Mouse (Mus musculus): ENCODE measurements around the gene Galm. TPM values are rescaled to one million over a fixed set of nuclear protein-coding genes. Genes with fewer than 3 reads are reported as not detected.

Galm gene
- total and polyA plus RNA-seq, 2 experiments from 2014 or later, result 9.6 to 19.7 TPM

DNA sequence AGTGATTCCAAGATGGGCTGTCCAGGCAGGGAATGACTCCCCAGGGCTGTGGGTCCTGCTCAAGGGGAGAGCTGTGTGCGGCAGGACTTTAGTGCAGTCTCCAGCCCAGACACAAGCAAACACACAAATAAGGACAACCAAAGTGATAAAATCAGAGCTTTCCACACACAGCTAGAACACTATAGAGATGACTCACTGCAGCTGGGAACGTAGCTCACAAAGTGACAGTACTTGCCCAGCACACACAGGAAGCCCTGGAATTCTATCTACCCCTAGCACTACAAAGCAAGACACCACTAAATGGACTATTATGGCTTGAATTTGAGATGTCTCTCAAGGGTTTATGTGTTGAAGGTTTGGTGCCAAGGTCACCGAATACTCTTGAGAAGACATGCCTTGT lies 39.1 kb upstream of the Galm start:
- DNase-seq (ENCODE audit: low spot score) (no peak), ATAC-seq (ENCODE audit: insufficient read depth, low read depth) (no peak)
- no peaks in the 10 kb centered on the region for H3K9me3 ChIP-seq (replicated peaks; ENCODE audit: control insufficient read depth, low read length)
- 74% methylated on average over 3 of the region's 3 CpGs for WGBS
- no peak for TF ChIP-seq EP300 (IDR thresholded peaks at IDR 0.05; ENCODE audit: low read depth)
- no peak for TF ChIP-seq CTCF (IDR thresholded peaks at IDR 0.05; ENCODE audit: low read depth)
- H3K4me3 ChIP-seq (ENCODE audit: low read depth, low read length), result no peak overlapping the region
- no peak overlapping the region for H3K4me2 ChIP-seq (ENCODE audit: low read depth, low read length)
- no peaks in the 10 kb centered on the region for H3K27me3 ChIP-seq (ENCODE audit: control insufficient read depth, insufficient read depth, low read length)
- no peaks in the 10 kb centered on the region for H3K36me3 ChIP-seq (replicated peaks; ENCODE audit: control insufficient read depth, insufficient read depth, low read length)
- no peak overlapping the region for H3K9ac ChIP-seq (replicated peaks; ENCODE audit: low read depth, low read length)
- H3K27ac ChIP-seq (ENCODE audit: low read depth), result no peak overlapping the region
- peaks cover 11% of the 10 kb centered on the region; the same call in 1 of the 2 replicates for H3K4me1 ChIP-seq (ENCODE audit: control insufficient read depth, insufficient read depth)

DNA sequence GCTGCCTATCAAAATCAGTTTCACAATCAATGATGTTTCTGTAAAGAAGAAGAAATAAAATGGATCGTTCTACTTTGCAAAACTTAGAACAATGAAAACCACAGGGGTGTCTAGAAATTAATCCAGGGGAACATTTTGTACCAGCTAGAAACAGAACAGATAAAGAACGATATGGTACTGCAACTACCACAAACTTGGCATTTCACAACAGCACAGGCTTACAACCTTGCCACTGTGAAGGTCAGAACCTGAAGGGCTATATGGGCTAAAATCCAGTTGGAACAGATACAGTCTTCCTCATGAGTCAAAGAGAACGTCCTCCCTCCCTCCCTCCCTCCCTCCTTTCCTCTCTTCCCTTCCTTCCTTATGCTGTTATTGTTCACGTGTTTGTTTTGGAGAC lies 36.7 kb upstream of the Galm start:
- Histone ChIP-seq H3K36me3 (replicated peaks; ENCODE audit: control insufficient read depth, insufficient read depth, low read length) (no peaks in the 10 kb centered on the region), H3K9ac (replicated peaks; ENCODE audit: low read depth, low read length) (no peak overlapping the region), H3K4me1 (ENCODE audit: control insufficient read depth, insufficient read depth) (peaks cover 6% of the 10 kb centered on the region; the same call in 1 of the 2 replicates), H3K27me3 (ENCODE audit: control insufficient read depth, insufficient read depth, low read length) (no peaks in the 10 kb centered on the region), H3K4me2 (ENCODE audit: low read depth, low read length) (no peak overlapping the region), H3K9me3 (replicated peaks; ENCODE audit: control insufficient read depth, low read length) (no peaks in the 10 kb centered on the region), H3K4me3 (ENCODE audit: low read depth, low read length) (no peak overlapping the region), H3K27ac (ENCODE audit: low read depth) (no peak overlapping the region)
- TF ChIP-seq CTCF (IDR thresholded peaks at IDR 0.05; ENCODE audit: low read depth) (no peak), EP300 (IDR thresholded peaks at IDR 0.05; ENCODE audit: low read depth) (no peak)
- ATAC-seq (ENCODE audit: insufficient read depth, low read depth) (peak; percentile 51; the same call in 1 of the 2 replicates), DNase-seq (ENCODE audit: low spot score) (peak; percentile 29)
- 49% methylated on average over 4 of the region's 4 CpGs for WGBS

DNA sequence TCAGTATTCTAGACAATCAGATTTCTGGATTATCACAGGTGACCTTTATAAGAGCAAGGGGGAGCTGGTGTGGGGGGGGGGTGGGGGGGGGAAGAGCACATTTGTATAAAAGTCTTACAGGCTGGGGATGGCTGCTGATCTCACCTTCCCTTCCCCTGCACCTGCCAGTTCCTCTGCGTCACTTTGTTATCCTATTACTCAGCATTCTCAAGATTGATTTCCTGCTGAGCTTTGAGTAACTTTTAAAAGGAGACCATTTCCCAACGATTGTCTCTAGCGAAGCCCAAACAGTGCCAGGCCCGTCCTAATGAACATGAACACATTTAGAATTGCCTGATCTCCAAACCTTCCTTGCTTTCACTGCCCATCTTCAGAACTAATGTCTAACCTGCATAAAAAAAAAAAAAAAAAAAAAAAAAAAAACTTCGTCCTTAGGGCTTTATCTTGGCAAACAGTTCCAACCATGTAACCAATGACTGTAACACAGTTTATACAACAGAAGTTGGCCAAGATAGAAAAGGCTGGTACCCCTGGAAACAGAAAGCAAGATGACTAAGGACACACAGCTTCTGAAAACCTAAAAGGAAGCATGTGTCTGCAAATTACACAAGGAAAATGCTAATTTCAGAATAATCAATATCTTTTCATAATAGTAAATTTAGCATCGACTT lies 35.3 kb upstream of the Galm start:
- Histone ChIP-seq H3K4me1 (ENCODE audit: control insufficient read depth, insufficient read depth) (peaks cover 13% of the 10 kb centered on the region), H3K4me2 (ENCODE audit: low read depth, low read length) (no peak overlapping the region), H3K9me3 (replicated peaks; ENCODE audit: control insufficient read depth, low read length) (no peaks in the 10 kb centered on the region), H3K4me3 (ENCODE audit: low read depth, low read length) (no peak overlapping the region), H3K27ac (ENCODE audit: low read depth) (no peak overlapping the region), H3K27me3 (ENCODE audit: control insufficient read depth, insufficient read depth, low read length) (no peaks in the 10 kb centered on the region), H3K36me3 (replicated peaks; ENCODE audit: control insufficient read depth, insufficient read depth, low read length) (no peaks in the 10 kb centered on the region), H3K9ac (replicated peaks; ENCODE audit: low read depth, low read length) (no peak overlapping the region)
- ATAC-seq (ENCODE audit: insufficient read depth, low read depth) (no peak), DNase-seq (ENCODE audit: low spot score) (no peak)
- 56% methylated on average over 6 of the region's 6 CpGs for WGBS
- no peak for TF ChIP-seq CTCF (IDR thresholded peaks at IDR 0.05; ENCODE audit: low read depth)
- no peak for TF ChIP-seq EP300 (IDR thresholded peaks at IDR 0.05; ENCODE audit: low read depth)

DNA sequence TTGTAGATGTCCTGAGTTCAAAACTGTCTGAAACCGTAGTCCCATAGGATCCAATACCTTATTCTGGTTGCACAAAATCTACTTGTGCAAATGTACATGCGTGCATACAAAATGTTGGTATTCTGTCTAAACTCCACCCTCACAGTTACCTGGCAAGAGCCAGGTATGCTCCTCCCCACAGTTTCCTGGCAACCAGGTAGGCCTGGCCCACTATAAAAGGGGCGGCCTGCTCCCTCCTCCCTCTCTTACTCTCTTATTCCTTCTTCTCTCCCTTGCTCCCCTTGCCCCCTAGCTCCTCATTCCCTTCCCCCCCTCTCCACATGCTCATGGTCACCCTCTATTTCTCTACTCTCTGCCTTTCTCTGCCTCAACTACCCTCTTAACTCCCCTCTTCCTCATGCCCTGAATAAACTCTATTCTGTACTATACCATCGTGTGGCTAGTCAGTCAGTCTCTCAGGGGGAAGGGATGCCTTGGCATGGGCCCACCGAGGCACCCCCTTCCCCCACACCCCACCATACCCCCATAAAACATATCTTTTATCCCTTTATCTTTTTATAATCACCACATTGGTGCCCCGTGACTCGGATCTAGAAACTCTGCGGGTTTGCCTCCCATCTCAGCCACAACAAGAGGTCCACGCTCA lies 31.9 kb upstream of the Galm start:
- Histone ChIP-seq H3K4me1 (ENCODE audit: control insufficient read depth, insufficient read depth) (peaks cover 13% of the 10 kb centered on the region), H3K27ac (ENCODE audit: low read depth) (no peak overlapping the region), H3K36me3 (replicated peaks; ENCODE audit: control insufficient read depth, insufficient read depth, low read length) (no peaks in the 10 kb centered on the region), H3K4me2 (ENCODE audit: low read depth, low read length) (peak overlapping the region; percentile 54; the same call in 1 of the 2 replicates), H3K27me3 (ENCODE audit: control insufficient read depth, insufficient read depth, low read length) (no peaks in the 10 kb centered on the region), H3K9ac (replicated peaks; ENCODE audit: low read depth, low read length) (peak overlapping the region; percentile 17; the same call in 1 of the 2 replicates), H3K4me3 (ENCODE audit: low read depth, low read length) (peak overlapping the region; percentile 23; the same call in 1 of the 2 replicates), H3K9me3 (replicated peaks; ENCODE audit: control insufficient read depth, low read length) (no peaks in the 10 kb centered on the region)
- ATAC-seq (ENCODE audit: insufficient read depth, low read depth) (no peak), DNase-seq (ENCODE audit: low spot score) (no peak)
- WGBS, result 87% methylated on average over 9 of the region's 9 CpGs
- no peak for TF ChIP-seq CTCF (IDR thresholded peaks at IDR 0.05; ENCODE audit: low read depth)
- no peak for TF ChIP-seq EP300 (IDR thresholded peaks at IDR 0.05; ENCODE audit: low read depth)

DNA sequence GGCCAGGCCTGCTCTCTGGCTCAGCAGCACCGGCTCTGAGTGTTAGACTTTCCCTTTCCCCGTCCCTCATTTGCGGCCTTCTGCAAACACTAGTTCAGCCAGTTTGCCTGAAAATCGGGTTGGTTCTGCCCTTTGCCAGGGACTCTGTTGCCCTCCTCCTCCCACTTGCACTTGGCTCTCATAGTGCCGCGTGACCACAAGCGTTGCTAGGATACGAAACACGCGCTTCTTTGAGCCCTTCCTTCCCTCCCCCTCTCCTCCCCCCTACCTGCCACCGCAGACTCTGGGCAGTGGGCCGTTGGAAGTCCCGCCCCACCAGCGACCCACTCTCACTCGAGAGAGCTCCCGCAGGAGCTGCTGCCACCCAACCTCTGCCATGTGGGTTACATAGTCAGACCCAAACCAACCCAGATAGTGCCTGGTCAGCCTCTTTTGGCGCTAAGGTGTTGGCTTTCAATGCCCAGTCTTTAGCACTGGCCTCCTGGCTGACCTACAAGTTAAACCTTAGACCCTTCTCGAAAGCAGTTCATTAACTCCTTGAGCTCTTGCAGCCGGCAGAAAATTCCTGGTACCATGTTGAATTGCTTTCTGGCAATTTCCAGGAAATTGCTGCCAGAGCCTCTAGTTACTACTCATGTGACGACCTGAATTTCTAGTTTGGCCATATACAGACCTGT lies 31.1 kb upstream of the Galm start:
- no peak for TF ChIP-seq EP300 (IDR thresholded peaks at IDR 0.05; ENCODE audit: low read depth)
- TF ChIP-seq CTCF (IDR thresholded peaks at IDR 0.05; ENCODE audit: low read depth), result no peak
- Histone ChIP-seq H3K4me3 (ENCODE audit: low read depth, low read length) (peak overlapping the region; percentile 23), H3K4me2 (ENCODE audit: low read depth, low read length) (peak overlapping the region; percentile 54), H3K36me3 (replicated peaks; ENCODE audit: control insufficient read depth, insufficient read depth, low read length) (no peaks in the 10 kb centered on the region), H3K27ac (ENCODE audit: low read depth) (no peak overlapping the region), H3K4me1 (ENCODE audit: control insufficient read depth, insufficient read depth) (peaks cover 8% of the 10 kb centered on the region), H3K27me3 (ENCODE audit: control insufficient read depth, insufficient read depth, low read length) (no peaks in the 10 kb centered on the region), H3K9me3 (replicated peaks; ENCODE audit: control insufficient read depth, low read length) (no peaks in the 10 kb centered on the region), H3K9ac (replicated peaks; ENCODE audit: low read depth, low read length) (peak overlapping the region; percentile 17; the same call in 1 of the 2 replicates)
- WGBS, result 23% methylated on average over 20 of the region's 20 CpGs
- ATAC-seq (ENCODE audit: insufficient read depth, low read depth) (peak; percentile 73; the same call in 1 of the 2 replicates), DNase-seq (ENCODE audit: low spot score) (peak; percentile 61)

Measured in heart, postnatal 0 days (tissue).